Mouse (Mus musculus) spleen, adult 2 months (tissue): ENCODE measurements around the gene 4931428F04Rik.

Experiments used
- CTCF ChIP-seq: fragments of 200-500 bp; IDR thresholded peaks from 2 replicates; pipeline ENCODE4 v1.5.1; 2011; ENCODE audit warnings: mild to moderate bottlenecking, inconsistent platforms; ENCODE audit not compliant: insufficient read depth, insufficient read length, insufficient replicate concordance; ENCODE audit errors: extremely low read depth
- POLR2A ChIP-seq: fragments of 200-500 bp; IDR thresholded peaks from 2 replicates; pipeline ENCODE4 v1.6.1; 2011; ENCODE audit warnings: low read depth, low read length, inconsistent platforms

- no peak for TF ChIP-seq CTCF
- TF ChIP-seq POLR2A, result no peak
Observed at GRCm38 (mm10) chr8:105309142-105309847, 19.6 kb upstream of the 4931428F04Rik start.
